Mouse (Mus musculus): ENCODE data around the gene Msgn1.
A peak's percentile ranks its signal among the peaks of the same experiment; 100 is the strongest.

The Msgn1 gene

GRCm38 (mm10) chr12:11198551-11198950, 10.2 kb downstream of the Msgn1 start:
- no peak for DNase-seq (ENCODE audit: low read depth, low spot score)

GRCm38 (mm10) chr12:11198026-11198425, 10.7 kb downstream of the Msgn1 start:
- no peak for DNase-seq (ENCODE audit: low read depth, low spot score)

- DNase-seq (ENCODE audit: low read depth, low spot score): no peak
These were observed 11.9 kb downstream of the Msgn1 start for GRCm38 (mm10) chr12:11196830-11197229.

- peak; percentile 19 for DNase-seq (ENCODE audit: low read depth, low spot score)
These were observed 12.6 kb downstream of the Msgn1 start for GRCm38 (mm10) chr12:11196142-11196597.

GRCm38 (mm10) chr12:11195031-11195430, 13.7 kb downstream of the Msgn1 start:
- DNase-seq (ENCODE audit: low read depth, low spot score): no peak

- DNase-seq (ENCODE audit: low read depth, low spot score): peak; percentile 92
These were observed 30.2 kb downstream of the Msgn1 start for GRCm38 (mm10) chr12:11178486-11179154.

GRCm38 (mm10) chr12:11177408-11178394, 31.1 kb downstream of the Msgn1 start:
- DNase-seq (ENCODE audit: low read depth, low spot score): peak; percentile 28

GRCm38 (mm10) chr12:11158670-11159069, 50.1 kb downstream of the Msgn1 start:
- DNase-seq (ENCODE audit: low read depth, low spot score): no peak
